In the genomic region with DNA sequence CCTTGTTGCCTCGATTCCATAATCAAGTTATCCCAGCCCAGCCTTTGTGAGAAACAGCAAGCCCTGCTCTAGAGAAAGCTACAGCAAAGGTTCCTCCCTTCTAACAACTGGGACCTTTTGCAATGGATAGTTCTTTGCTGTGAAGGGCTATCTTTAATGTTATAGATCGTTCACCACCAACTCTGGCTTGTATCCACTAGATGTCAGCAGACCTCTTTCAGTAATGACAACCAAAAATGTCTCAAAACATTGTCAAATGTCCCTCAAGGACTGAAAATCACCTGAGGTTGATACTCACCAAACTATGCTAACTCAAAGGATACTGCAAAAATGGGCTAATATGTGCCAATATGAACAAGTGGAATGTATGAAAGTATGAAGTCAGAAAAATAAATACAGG, we compare ENCODE assay signal across 19 mouse cellular contexts. TPM values are rescaled to one million over a fixed set of nuclear protein-coding genes. Genes with fewer than 3 reads are reported as not detected.
A peak's percentile ranks its signal among the peaks of the same experiment; 100 is the strongest.
DNase-seq lines count a peak whose midpoint lies in the region; ATAC-seq and TF ChIP-seq lines count a peak whose summit lies in the region.
"Had no signal": no experiment of that assay in that cellular context is flagged by ENCODE, and none has a peak within 500 bp of the region (broad histone marks: within the 10 kb centered on the region; RNA-seq: fewer than 3 reads in every experiment).

No protein-coding gene starts in this region.

- TF ChIP-seq CTCF in layer of hippocampus, adult 2 months (conservative IDR thresholded peaks at IDR 0.05): peak; percentile 66

- ATAC-seq in megakaryocyte progenitor cell, adult 5-6 weeks (replicated peaks; ENCODE audit: poor library complexity): 0 out of 2 replicates have a peak, but pooled peaks have one; percentile 17
- ATAC-seq: activated CD4-positive, CD25-positive, alpha-beta regulatory T cell, adult 4 months; forebrain, embryonic 13.5 days had no signal

- no peak for DNase-seq in layer of hippocampus, adult 2 months (ENCODE audit: low spot score in 2 of 2)
- no peak for DNase-seq in layer of hippocampus, adult 18-20 months (ENCODE audit: low spot score in 2 of 2)
- DNase-seq in A20 (ENCODE audit: low read depth, low spot score) (peak; percentile 59), MN1 (ENCODE audit: low spot score) (peak; percentile 9)
- DNase-seq in thymus, postnatal 25 days: no peak
- DNase-seq in cerebellum, adult 8-10 months: no peak
- DNase-seq: cerebellum, adult 11-12 months; kidney, adult 18-20 months; lung, postnatal 14 days; thymus, adult 18-20 months had no signal

- H3K27ac ChIP-seq in layer of hippocampus, adult 2 months: no peak overlapping the region
- H3K27ac ChIP-seq: forebrain, embryonic 13.5 days; heart, embryonic 10.5 days had no signal

- H3K4me3 ChIP-seq in layer of hippocampus, adult 2 months: no peak overlapping the region
- H3K4me3 ChIP-seq: forebrain, embryonic 13.5 days; heart, embryonic 10.5 days had no signal

RNA-seq across cellular contexts. Expression of gene Exoc1, which starts 3.3 kb away (rescaled TPM):
- 10 to 100 TPM; 60.1 to 61.7 TPM for total RNA-seq in layer of hippocampus, adult 2 months (2021)
- total RNA-seq in layer of hippocampus, adult 18-20 months (2021): 10 to 100 TPM; 57.2 to 58.5 TPM
- 52.2 and 60.5 TPM in 2 replicates for total RNA-seq in megakaryocyte progenitor cell, adult 5-6 weeks (2015)
- total RNA-seq in megakaryocyte progenitor cell, adult 5-6 weeks (2017): 52.0 and 67.5 TPM in 2 replicates

RNA-seq across cellular contexts. Expression of gene Gm7271, which starts 42.0 kb away (rescaled TPM):
- total RNA-seq in layer of hippocampus, adult 2 months (2021): not detected
- not detected for total RNA-seq in layer of hippocampus, adult 18-20 months (2021)
- total RNA-seq in megakaryocyte progenitor cell, adult 5-6 weeks (2015): not detected in 2 replicates
- not detected in 2 replicates for total RNA-seq in megakaryocyte progenitor cell, adult 5-6 weeks (2017)
- total RNA-seq: adrenal gland, postnatal 4 days; gastrocnemius, adult 18-20 months; left cerebral cortex, postnatal 14 days; liver, adult 2 months; neutrophil, adult 5-6 weeks had no signal

Comparison
In these comparisons a context has a peak if more than half of its experiments do, and no peak if none do; other contexts are left out.
1. DNase-seq: peak in A20 (single experiment) and MN1 (single experiment); none in layer of hippocampus, adult 2 months (0 of 2), layer of hippocampus, adult 18-20 months (0 of 2), thymus, postnatal 25 days (single experiment) and cerebellum, adult 8-10 months (single experiment).